Mouse (Mus musculus) lung, postnatal 25 days (tissue): ENCODE measurements around the gene Cela2a.

Source experiments
- DNase-seq: peaks from one replicate; pipeline ENCODE4 v3.0.0; 2022; ENCODE audit warnings: low spot score

The Cela2a gene

GRCm38 (mm10) chr4:141766668-141767352, 59.1 kb downstream of the Cela2a start:
- DNase-seq = no peak

- no peak for DNase-seq
These were observed 59.7 kb downstream of the Cela2a start for GRCm38 (mm10) chr4:141766316-141766667.

GRCm38 (mm10) chr4:141765008-141765407, 61.0 kb downstream of the Cela2a start:
- DNase-seq = no peak
